Mouse (Mus musculus) ES-E14 (cell line): ENCODE measurements around the gene Palld. TPM values are rescaled to one million over a fixed set of nuclear protein-coding genes. Genes with fewer than 3 reads are reported as not detected.

ENCODE experiments used
- DNase-seq: peaks from one replicate; pipeline ENCODE4 v3.0.0-alpha.2; 2013; ENCODE audit warnings: low read depth, low spot score
- H3K27ac ChIP-seq: 2 replicates; pipeline ENCODE4 v1.5.1; 2012; ENCODE audit warnings: low read depth, mild to moderate bottlenecking, low read length, moderate library complexity, mixed read lengths; ENCODE audit not compliant: poor library complexity, insufficient read depth, severe bottlenecking
- H3K36me3 ChIP-seq: 2 replicates; pipeline ENCODE4 v1.6.1; 2012; ENCODE audit warnings: mild to moderate bottlenecking, low read length, moderate library complexity, mixed read lengths; ENCODE audit not compliant: control insufficient read depth, poor library complexity, insufficient read depth, severe bottlenecking
- H3K4me1 ChIP-seq, 2 experiments: fragments of 150-350 bp in 1 of 2; sonication (generic) in 1 of 2; 2 replicates each; pipeline ENCODE4 v1.6.1; 2012; ENCODE audit warnings: low read length in 2 of 2, mild to moderate bottlenecking in 1 of 2, mixed read lengths in 1 of 2; ENCODE audit not compliant: control insufficient read depth in 2 of 2, insufficient read depth in 2 of 2, poor library complexity in 1 of 2
- H3K4me3 ChIP-seq, 2 experiments: fragments of 150-350 bp in 1 of 2; sonication (generic) in 1 of 2; 2 replicates each; pipeline ENCODE4 v1.5.1; 2012; ENCODE audit warnings: low read length in 2 of 2, low read depth in 1 of 2, mild to moderate bottlenecking in 1 of 2, mixed read lengths in 1 of 2; ENCODE audit not compliant: insufficient read depth in 1 of 2, poor library complexity in 1 of 2, severe bottlenecking in 1 of 2
- H3K9ac ChIP-seq: 2 replicates; pipeline ENCODE4 v1.6.1; 2012; ENCODE audit warnings: low read depth, mild to moderate bottlenecking, low read length, mixed read lengths; ENCODE audit not compliant: poor library complexity, insufficient read depth, severe bottlenecking
- H3K9me3 ChIP-seq: fragments of 150-350 bp; sonication (generic); 2 replicates; pipeline ENCODE4 v1.6.1; 2012; ENCODE audit warnings: low read depth, mild to moderate bottlenecking, low read length; ENCODE audit not compliant: control insufficient read depth, insufficient read depth
- CHD2 ChIP-seq: IDR thresholded peaks from 2 replicates; pipeline ENCODE4 v1.6.1; 2014; ENCODE audit warnings: mild to moderate bottlenecking, low read depth, low read length, inconsistent platforms
- HCFC1 ChIP-seq: IDR thresholded peaks from 2 replicates; pipeline ENCODE4 v1.6.1; 2012; ENCODE audit warnings: low read length, inconsistent platforms, borderline replicate concordance; ENCODE audit not compliant: insufficient read depth
- MAFK ChIP-seq: IDR thresholded peaks from 2 replicates; pipeline ENCODE4 v1.6.1; 2014; ENCODE audit warnings: mild to moderate bottlenecking, low read depth, low read length, inconsistent platforms; ENCODE audit not compliant: insufficient read depth
- ZC3H11A ChIP-seq: IDR thresholded peaks from 2 replicates; pipeline ENCODE4 v1.6.1; 2012; ENCODE audit warnings: low read depth, mild to moderate bottlenecking, inconsistent platforms, low read length, borderline replicate concordance
- ZNF384 ChIP-seq: IDR thresholded peaks from 2 replicates; pipeline ENCODE4 v1.6.1; 2012; ENCODE audit warnings: low read depth, low read length, inconsistent platforms
- in situ Hi-C, 2 experiments: fragments of 600-800 bp; cut with MboI; formaldehyde crosslinking; loops; one replicate each; pipeline ENCODE4 v1.15.1; 2025; ENCODE audit warnings: low sequenced_read_pairs in 2 of 2, inconsistent platforms in 1 of 2; ENCODE audit not compliant: unreplicated experiment in 2 of 2
- total RNA-seq: library from RNA; depleted of rRNA; stranded (reverse); fragments of 300-350 nt; gene quantifications from 2 replicates; pipeline ENCODE4 v1.2.3, GENCODE M21; 2012

The Palld gene
- total RNA-seq, 1 experiment: 36.3 TPM

DNA sequence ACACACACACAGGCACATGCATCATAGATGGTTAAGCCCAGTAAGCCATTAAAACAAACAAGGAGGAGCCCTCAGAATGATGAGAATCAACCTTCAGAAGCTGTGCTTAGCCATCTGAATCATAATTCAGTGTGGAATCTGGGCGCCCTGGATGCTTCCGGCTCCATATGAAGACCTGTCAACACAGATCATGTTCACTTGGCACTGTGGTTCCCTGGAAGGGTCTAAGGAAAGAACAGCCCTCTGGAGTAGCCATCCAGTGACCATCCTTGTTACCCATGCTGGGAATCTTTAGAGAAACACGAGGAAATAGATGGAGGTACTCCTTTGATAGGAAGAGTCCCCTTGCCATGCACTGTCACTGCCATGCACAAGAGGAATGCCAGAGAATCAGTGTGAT, 197.0 kb downstream of the Palld start:
- DNase-seq: no peak
- Histone ChIP-seq H3K27ac (no peak overlapping the region), H3K9ac (no peak overlapping the region), H3K4me1 (no peaks in the 10 kb centered on the region), H3K9me3 (no peaks in the 10 kb centered on the region), H3K4me3 (no peak overlapping the region), H3K36me3 (no peaks in the 10 kb centered on the region)
- in situ Hi-C loops: loop anchor here (10.0 kb wide), 2 partner anchors 169 to 339 kb away; no protein-coding TSS in a partner anchor
- TF ChIP-seq HCFC1 (no peak), ZNF384 (no peak), MAFK (no peak), CHD2 (no peak), ZC3H11A (no peak)

GRCm38 (mm10) chr8:61702122-61702521, 200.4 kb downstream of the Palld start:
- no peak for DNase-seq
- Histone ChIP-seq H3K27ac (no peak overlapping the region), H3K4me1 (no peaks in the 10 kb centered on the region), H3K9ac (no peak overlapping the region), H3K36me3 (no peaks in the 10 kb centered on the region), H3K4me3 (no peak overlapping the region), H3K9me3 (no peaks in the 10 kb centered on the region)
- TF ChIP-seq MAFK (no peak), HCFC1 (no peak), CHD2 (no peak), ZC3H11A (no peak), ZNF384 (no peak)
- in situ Hi-C loops: loop anchor here (10.0 kb wide), 2 partner anchors 173 to 343 kb away; no protein-coding TSS in a partner anchor

DNA sequence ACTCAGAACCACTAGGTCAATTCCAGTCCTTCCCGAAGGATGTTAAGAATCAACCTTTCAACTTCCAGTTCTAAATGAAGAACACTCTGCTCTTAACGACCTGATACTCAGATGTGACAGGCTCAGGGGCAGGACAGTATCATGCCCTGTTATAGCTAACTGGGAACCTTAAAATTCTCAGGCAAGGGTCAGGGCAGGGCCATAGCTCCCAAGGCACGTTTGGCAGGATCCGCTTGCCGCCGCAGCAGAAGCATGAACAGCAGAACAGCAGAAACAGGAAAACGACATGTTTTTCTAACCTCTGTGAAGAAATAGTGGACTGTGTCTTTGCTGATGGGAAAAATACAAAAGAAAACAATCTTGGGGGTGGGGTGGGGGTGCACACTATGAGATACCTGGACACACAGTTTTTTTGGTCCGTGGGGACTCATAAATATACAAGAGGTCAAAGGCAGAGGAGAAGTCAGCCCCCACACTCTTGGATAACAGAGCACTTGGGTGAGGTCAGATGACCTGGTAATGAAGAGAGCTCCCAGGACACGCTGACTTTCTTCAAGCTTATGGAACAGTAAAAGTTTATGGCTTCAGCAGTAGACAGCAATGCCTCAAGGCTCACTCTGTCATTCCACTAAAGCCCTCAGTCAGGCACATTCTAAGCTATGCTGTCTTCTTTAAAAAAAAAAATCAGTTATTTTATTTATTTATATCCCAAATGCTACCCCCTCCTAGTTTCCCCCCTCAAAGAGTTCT, 201.4 kb downstream of the Palld start:
- no peak overlapping the region for H3K27ac ChIP-seq
- TF ChIP-seq ZC3H11A (no peak), ZNF384 (no peak), MAFK (no peak), CHD2 (no peak), HCFC1 (no peak)
- H3K9ac ChIP-seq: no peak overlapping the region
- no peak for DNase-seq
- H3K36me3 ChIP-seq: no peaks in the 10 kb centered on the region
- in situ Hi-C loops: loop anchor here (10.0 kb wide), 2 partner anchors 174 to 344 kb away; no protein-coding TSS in a partner anchor
- H3K4me1 ChIP-seq: no peaks in the 10 kb centered on the region
- H3K9me3 ChIP-seq: no peaks in the 10 kb centered on the region
- no peak overlapping the region for H3K4me3 ChIP-seq

GRCm38 (mm10) chr8:61700298-61700697, 202.2 kb downstream of the Palld start:
- Histone ChIP-seq H3K9ac (no peak overlapping the region), H3K4me1 (peaks cover 0 to 3% of the 10 kb centered on the region in 2 experiments; a peak in 1 of 4 replicates), H3K4me3 (no peak overlapping the region), H3K36me3 (no peaks in the 10 kb centered on the region), H3K27ac (no peak overlapping the region), H3K9me3 (no peaks in the 10 kb centered on the region)
- no peak for TF ChIP-seq CHD2
- peak; percentile 81 for TF ChIP-seq ZC3H11A
- in situ Hi-C loops: loop anchor here (10.0 kb wide), 2 partner anchors 175 to 345 kb away; no protein-coding TSS in a partner anchor
- no peak for DNase-seq

DNA sequence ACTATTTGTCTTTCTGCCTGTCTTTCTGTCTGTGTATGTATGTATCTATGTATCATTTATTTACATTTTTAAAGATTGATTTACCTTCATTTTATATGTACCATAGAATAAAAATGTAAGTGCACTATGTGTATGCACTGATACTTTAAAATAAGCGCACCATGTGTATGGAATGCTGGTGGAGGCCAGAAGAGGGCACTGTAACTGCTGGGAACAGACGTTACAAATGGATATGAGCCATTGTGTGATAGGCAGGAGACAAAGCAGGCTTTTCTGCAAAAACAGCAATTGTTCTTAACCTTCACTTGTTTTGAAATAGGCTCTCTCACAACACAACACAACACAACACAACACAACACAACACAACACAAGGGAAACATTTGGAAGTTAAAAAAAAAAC, 203.5 kb downstream of the Palld start:
- no peaks in the 10 kb centered on the region for H3K9me3 ChIP-seq
- H3K4me1 ChIP-seq: peaks cover 0 to 4% of the 10 kb centered on the region in 2 experiments; a peak in 1 of 4 replicates
- in situ Hi-C loops: loop anchor here in 1 of 2 experiments (5.0 to 10.0 kb wide), 2 partner anchors 164 to 173 kb away; no protein-coding TSS in a partner anchor

More for the DNA sequence above, 203.5 kb downstream of the Palld start:
- no peak for DNase-seq
- Histone ChIP-seq H3K4me3 (no peak overlapping the region), H3K36me3 (no peaks in the 10 kb centered on the region), H3K27ac (no peak overlapping the region), H3K9ac (no peak overlapping the region)
- TF ChIP-seq HCFC1 (no peak), ZC3H11A (peak; percentile 79)
